Mouse (Mus musculus): ENCODE data around the gene Bcat1. TPM values are rescaled to one million over a fixed set of nuclear protein-coding genes. Genes with fewer than 3 reads are reported as not detected.

Gene Bcat1
- total RNA-seq, 2 experiments from 2014 or later, result 81.0 to 88.8 TPM

- peak; percentile 14 for DNase-seq
These were observed 114.6 kb downstream of the Bcat1 start for GRCm38 (mm10) chr6:144961253-144962012.

GRCm38 (mm10) chr6:144955887-144956547, 120.0 kb downstream of the Bcat1 start:
- no peak for DNase-seq
- intact Hi-C loops (cut with DNase I), result no loop called here

More at GRCm38 (mm10) chr6:144961253-144962012, 114.6 kb downstream of the Bcat1 start:
- intact Hi-C loops (cut with DNase I), result loop anchor here (2.0 to 10.0 kb wide), 5 partner anchors 144 to 1743 kb away; no protein-coding TSS in a partner anchor

- intact Hi-C loops (cut with DNase I), result no loop called here
- no peak for DNase-seq
These were observed 123.1 kb downstream of the Bcat1 start for GRCm38 (mm10) chr6:144952885-144953284.

GRCm38 (mm10) chr6:144944435-144945365, 131.3 kb downstream of the Bcat1 start:
- no peak for DNase-seq

More at GRCm38 (mm10) chr6:144944435-144945365, 131.3 kb downstream of the Bcat1 start:
- intact Hi-C loops (cut with DNase I), result no loop called here

Other genes starting within 250 kb of the Bcat1 start
- gene Lrmp, start 39.5 kb upstream of the Bcat1 start, total RNA-seq (2021), result 1 to 10 TPM; 1.4 to 1.8 TPM
- gene Casc1, start 134.8 kb upstream of the Bcat1 start, total RNA-seq (2021), result 1 to 10 TPM; 1.1 to 1.6 TPM
- gene Etfrf1, start 134.9 kb upstream of the Bcat1 start, total RNA-seq (2021), result 10 to 100 TPM; 10.9 to 12.3 TPM
- 10 to 100 TPM; 96.4 to 98.4 TPM for gene Kras, start 174.1 kb upstream of the Bcat1 start, total RNA-seq (2021)

All from left cerebral cortex, postnatal 4 days (tissue).